Mouse (Mus musculus): ENCODE measurements around the gene Olfr1222. TPM values are rescaled to one million over a fixed set of nuclear protein-coding genes. Genes with fewer than 3 reads are reported as not detected.

Gene Olfr1222
- not detected for polyA plus RNA-seq (2014; fragmentation: Illumina TruSeq; extraction: RNeasy Lipid Tissue Mini Kit (QIAGEN cat#74804); ENCODE audit: low read depth, low replicate concordance)

GRCm38 (mm10) chr2:89132954-89133353 is at the start of gene Olfr1222:
Olfr1222 (minus strand) TSS chr2:89133054.

GRCm38 (mm10) chr2:89174569-89174968 is 41.7 kb upstream of the Olfr1222 start, which contains the start of gene Olfr1225:
Olfr1225 (minus strand) TSS chr2:89174669.

GRCm38 (mm10) chr2:89163991-89164390 is 31.1 kb upstream of the Olfr1222 start, which contains the start of gene Olfr1224-ps1:
Olfr1224-ps1 (minus strand) TSS chr2:89164091.

DNA sequence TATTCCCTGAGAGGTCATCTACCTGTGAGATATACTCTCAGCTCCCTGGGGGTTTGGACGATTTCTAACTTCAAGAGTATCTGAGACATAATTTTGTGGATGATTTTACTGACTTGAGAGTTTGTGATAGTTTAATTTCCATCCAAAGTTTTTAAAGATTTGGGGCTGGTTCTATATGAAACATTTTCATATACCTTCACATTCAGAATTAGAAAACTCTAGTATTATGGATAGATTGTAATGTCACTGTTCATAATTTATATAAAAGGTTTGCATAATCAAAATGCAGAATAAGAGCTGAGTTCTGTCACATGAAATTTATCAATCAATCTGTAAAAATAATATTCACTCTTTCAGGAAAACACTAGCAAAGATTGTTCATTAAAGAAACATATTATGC is 18.6 kb upstream of the Olfr1222 start, which contains the start of gene Olfr1223:
TSS of gene Olfr1223 (minus strand) at position 101 of the 400 bp plus-strand sequence.

DNA sequence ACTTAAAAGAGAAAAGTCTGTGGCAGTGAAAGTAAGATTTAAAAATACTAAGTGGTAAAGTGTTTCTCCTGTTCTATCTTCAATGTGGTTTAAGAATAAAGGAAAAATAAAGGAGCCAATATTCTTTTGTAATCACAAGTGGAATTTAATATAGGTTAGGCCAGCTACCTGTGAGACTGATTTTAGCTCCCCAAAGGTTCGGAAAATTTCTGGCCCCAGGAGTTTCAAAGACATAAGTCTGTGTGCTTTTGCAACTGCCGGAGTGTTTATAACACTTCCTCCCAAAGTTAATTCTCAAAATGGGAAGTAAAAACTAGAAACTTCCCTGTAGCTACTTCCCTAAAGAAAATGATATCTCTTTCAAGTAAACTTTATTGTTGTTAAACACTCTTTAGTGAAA is 15.7 kb downstream of the Olfr1222 start, which contains the start of gene Olfr1221:
TSS of gene Olfr1221 (minus strand) at position 101 of the 400 bp plus-strand sequence.

DNA sequence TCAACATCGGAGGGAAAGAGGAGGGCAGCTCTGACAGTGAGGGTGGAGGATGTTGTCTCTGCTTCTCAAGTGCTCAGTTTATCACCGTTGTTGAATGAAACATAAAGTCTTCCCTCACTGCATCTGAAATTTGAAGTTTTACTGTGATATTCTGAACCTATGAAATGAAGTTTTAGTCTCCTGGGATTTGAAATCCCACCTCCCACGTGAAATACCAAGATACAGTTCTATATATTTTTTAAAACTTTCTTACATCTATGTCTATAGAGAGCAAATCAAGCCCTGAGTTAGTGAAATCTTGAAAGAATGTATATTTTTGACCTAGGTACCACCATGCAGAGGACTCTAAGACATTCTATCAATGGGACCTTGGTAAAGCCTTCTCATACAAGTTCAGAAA is 26.1 kb downstream of the Olfr1222 start, which contains the start of gene Olfr1220:
TSS of gene Olfr1220 (minus strand) at position 101 of the 400 bp plus-strand sequence.

DNA sequence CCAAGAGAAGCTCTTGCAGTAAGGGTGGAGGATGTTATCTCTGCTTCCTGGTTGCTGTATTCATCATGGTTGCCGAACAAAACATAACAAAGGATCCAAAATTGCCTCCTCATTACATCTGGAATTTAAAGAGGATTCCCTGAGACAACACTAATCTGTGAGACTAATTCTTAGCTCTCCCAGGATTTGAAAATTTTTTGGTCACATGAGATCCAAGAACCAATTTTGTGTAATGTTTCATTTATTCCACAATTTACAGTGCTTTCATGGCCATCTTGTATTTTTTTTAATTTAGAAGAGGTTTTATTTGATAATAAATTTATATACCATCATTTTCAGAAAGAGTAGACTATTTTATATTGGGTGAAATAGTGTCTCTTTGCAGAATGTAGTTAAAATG is 49.4 kb downstream of the Olfr1222 start, which contains the start of gene Olfr1219:
TSS of gene Olfr1219 (minus strand) at position 101 of the 400 bp plus-strand sequence.

Other genes starting within 250 kb of the Olfr1222 start
- gene Olfr1208, start 230.7 kb downstream of the Olfr1222 start, polyA plus RNA-seq (2014; fragmentation: Illumina TruSeq; extraction: RNeasy Lipid Tissue Mini Kit (QIAGEN cat#74804); ENCODE audit: low read depth, low replicate concordance) = not detected
- gene Olfr1209, start 217.9 kb downstream of the Olfr1222 start, polyA plus RNA-seq (2014; fragmentation: Illumina TruSeq; extraction: RNeasy Lipid Tissue Mini Kit (QIAGEN cat#74804); ENCODE audit: low read depth, low replicate concordance) = not detected
- gene Olfr1211, start 194.9 kb downstream of the Olfr1222 start, polyA plus RNA-seq (2014; fragmentation: Illumina TruSeq; extraction: RNeasy Lipid Tissue Mini Kit (QIAGEN cat#74804); ENCODE audit: low read depth, low replicate concordance) = not detected
- not detected for gene Olfr1212, start 179.1 kb downstream of the Olfr1222 start, polyA plus RNA-seq (2014; fragmentation: Illumina TruSeq; extraction: RNeasy Lipid Tissue Mini Kit (QIAGEN cat#74804); ENCODE audit: low read depth, low replicate concordance)
- not detected for gene Gm13762, start 152.8 kb downstream of the Olfr1222 start, polyA plus RNA-seq (2014; fragmentation: Illumina TruSeq; extraction: RNeasy Lipid Tissue Mini Kit (QIAGEN cat#74804); ENCODE audit: low read depth, low replicate concordance)
- gene Olfr1214, start 140.4 kb downstream of the Olfr1222 start, polyA plus RNA-seq (2014; fragmentation: Illumina TruSeq; extraction: RNeasy Lipid Tissue Mini Kit (QIAGEN cat#74804); ENCODE audit: low read depth, low replicate concordance) = not detected
- not detected for gene Olfr1215, start 126.1 kb downstream of the Olfr1222 start, polyA plus RNA-seq (2014; fragmentation: Illumina TruSeq; extraction: RNeasy Lipid Tissue Mini Kit (QIAGEN cat#74804); ENCODE audit: low read depth, low replicate concordance)
- not detected for gene Olfr1216, start 114.7 kb downstream of the Olfr1222 start, polyA plus RNA-seq (2014; fragmentation: Illumina TruSeq; extraction: RNeasy Lipid Tissue Mini Kit (QIAGEN cat#74804); ENCODE audit: low read depth, low replicate concordance)
- gene Olfr1217, start 101.0 kb downstream of the Olfr1222 start, polyA plus RNA-seq (2014; fragmentation: Illumina TruSeq; extraction: RNeasy Lipid Tissue Mini Kit (QIAGEN cat#74804); ENCODE audit: low read depth, low replicate concordance) = not detected
- not detected for gene Olfr1218, start 71.9 kb downstream of the Olfr1222 start, polyA plus RNA-seq (2014; fragmentation: Illumina TruSeq; extraction: RNeasy Lipid Tissue Mini Kit (QIAGEN cat#74804); ENCODE audit: low read depth, low replicate concordance)
- gene Olfr1219, start 49.5 kb downstream of the Olfr1222 start, polyA plus RNA-seq (2014; fragmentation: Illumina TruSeq; extraction: RNeasy Lipid Tissue Mini Kit (QIAGEN cat#74804); ENCODE audit: low read depth, low replicate concordance) = not detected
- gene Olfr1220, start 26.2 kb downstream of the Olfr1222 start, polyA plus RNA-seq (2014; fragmentation: Illumina TruSeq; extraction: RNeasy Lipid Tissue Mini Kit (QIAGEN cat#74804); ENCODE audit: low read depth, low replicate concordance) = not detected
- not detected for gene Olfr1221, start 15.8 kb downstream of the Olfr1222 start, polyA plus RNA-seq (2014; fragmentation: Illumina TruSeq; extraction: RNeasy Lipid Tissue Mini Kit (QIAGEN cat#74804); ENCODE audit: low read depth, low replicate concordance)
- not detected for gene Olfr1223, start 18.5 kb upstream of the Olfr1222 start, polyA plus RNA-seq (2014; fragmentation: Illumina TruSeq; extraction: RNeasy Lipid Tissue Mini Kit (QIAGEN cat#74804); ENCODE audit: low read depth, low replicate concordance)
- not detected for gene Olfr1224-ps1, start 31.0 kb upstream of the Olfr1222 start, polyA plus RNA-seq (2014; fragmentation: Illumina TruSeq; extraction: RNeasy Lipid Tissue Mini Kit (QIAGEN cat#74804); ENCODE audit: low read depth, low replicate concordance)
- not detected for gene Olfr1225, start 41.6 kb upstream of the Olfr1222 start, polyA plus RNA-seq (2014; fragmentation: Illumina TruSeq; extraction: RNeasy Lipid Tissue Mini Kit (QIAGEN cat#74804); ENCODE audit: low read depth, low replicate concordance)
- gene Olfr1226, start 67.0 kb upstream of the Olfr1222 start, polyA plus RNA-seq (2014; fragmentation: Illumina TruSeq; extraction: RNeasy Lipid Tissue Mini Kit (QIAGEN cat#74804); ENCODE audit: low read depth, low replicate concordance) = 0.09 TPM
- not detected for gene Olfr1228, start 121.0 kb upstream of the Olfr1222 start, polyA plus RNA-seq (2014; fragmentation: Illumina TruSeq; extraction: RNeasy Lipid Tissue Mini Kit (QIAGEN cat#74804); ENCODE audit: low read depth, low replicate concordance)
- gene Olfr1229, start 155.0 kb upstream of the Olfr1222 start, polyA plus RNA-seq (2014; fragmentation: Illumina TruSeq; extraction: RNeasy Lipid Tissue Mini Kit (QIAGEN cat#74804); ENCODE audit: low read depth, low replicate concordance) = not detected
- gene Olfr1230, start 164.2 kb upstream of the Olfr1222 start, polyA plus RNA-seq (2014; fragmentation: Illumina TruSeq; extraction: RNeasy Lipid Tissue Mini Kit (QIAGEN cat#74804); ENCODE audit: low read depth, low replicate concordance) = not detected
- gene Olfr1231, start 174.0 kb upstream of the Olfr1222 start, polyA plus RNA-seq (2014; fragmentation: Illumina TruSeq; extraction: RNeasy Lipid Tissue Mini Kit (QIAGEN cat#74804); ENCODE audit: low read depth, low replicate concordance) = not detected
- gene Olfr1232, start 196.6 kb upstream of the Olfr1222 start, polyA plus RNA-seq (2014; fragmentation: Illumina TruSeq; extraction: RNeasy Lipid Tissue Mini Kit (QIAGEN cat#74804); ENCODE audit: low read depth, low replicate concordance) = not detected
- not detected for gene Olfr1233, start 209.3 kb upstream of the Olfr1222 start, polyA plus RNA-seq (2014; fragmentation: Illumina TruSeq; extraction: RNeasy Lipid Tissue Mini Kit (QIAGEN cat#74804); ENCODE audit: low read depth, low replicate concordance)
- gene Olfr1234, start 231.8 kb upstream of the Olfr1222 start, polyA plus RNA-seq (2014; fragmentation: Illumina TruSeq; extraction: RNeasy Lipid Tissue Mini Kit (QIAGEN cat#74804); ENCODE audit: low read depth, low replicate concordance) = not detected

Measured in sigmoid colon, adult 10 weeks (tissue).